Mouse (Mus musculus) layer of hippocampus, adult 18-20 months (tissue): ENCODE data around the gene Hs3st6. TPM values are rescaled to one million over a fixed set of nuclear protein-coding genes. Genes with fewer than 3 reads are reported as not detected.

Experiments
- DNase-seq, 2 experiments: peaks; one replicate each; pipeline ENCODE4 v3.0.0; 2022; ENCODE audit warnings: low spot score in 2 of 2
- total RNA-seq, 2 experiments: library from RNA; stranded (reverse); gene quantifications; 2 replicates each; pipeline ENCODE4 v1.2.3; 2021

Hs3st6 gene
- total RNA-seq, 2 experiments from 2014 or later: 0.35 to 0.38 TPM

DNA sequence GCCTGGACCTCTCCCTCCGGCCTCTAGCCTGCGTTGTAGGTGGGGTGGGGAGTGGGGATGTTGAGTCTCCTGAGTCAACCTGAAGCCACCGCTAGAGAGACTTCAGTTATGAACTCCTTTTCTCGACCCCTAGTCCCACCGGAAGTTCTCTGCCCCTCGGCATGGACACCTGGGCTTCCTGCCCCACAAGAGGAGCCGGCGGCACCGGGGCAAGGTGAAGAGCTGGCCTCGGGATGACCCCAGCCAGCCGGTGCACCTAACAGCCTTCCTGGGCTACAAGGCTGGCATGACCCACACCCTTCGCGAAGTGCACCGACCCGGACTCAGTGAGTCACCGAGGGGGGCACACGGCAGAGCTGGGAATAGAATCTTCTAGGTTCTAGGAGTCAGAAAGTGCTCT lies 24.6 kb upstream of the Hs3st6 start:
- DNase-seq: no peak

DNA sequence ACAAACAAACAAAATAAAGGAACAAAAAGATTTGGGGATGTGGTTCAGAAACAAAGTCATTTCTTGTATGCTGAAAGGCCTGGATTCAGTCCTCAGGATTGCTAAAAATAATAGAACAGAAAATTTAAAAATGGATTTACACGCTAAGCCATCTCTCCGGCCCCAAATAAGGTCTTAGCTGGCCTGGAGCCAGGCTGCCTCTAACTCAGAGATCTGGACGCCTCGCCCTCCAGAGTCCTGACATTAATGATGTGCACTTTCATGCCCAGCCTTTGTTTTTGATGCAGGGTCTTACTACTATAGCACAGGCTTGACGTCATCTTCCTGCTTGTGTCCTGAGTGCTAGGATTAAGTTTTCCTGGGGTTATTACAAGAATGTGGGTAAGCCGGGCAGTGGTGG lies 23.7 kb upstream of the Hs3st6 start:
- no peak for DNase-seq

DNA sequence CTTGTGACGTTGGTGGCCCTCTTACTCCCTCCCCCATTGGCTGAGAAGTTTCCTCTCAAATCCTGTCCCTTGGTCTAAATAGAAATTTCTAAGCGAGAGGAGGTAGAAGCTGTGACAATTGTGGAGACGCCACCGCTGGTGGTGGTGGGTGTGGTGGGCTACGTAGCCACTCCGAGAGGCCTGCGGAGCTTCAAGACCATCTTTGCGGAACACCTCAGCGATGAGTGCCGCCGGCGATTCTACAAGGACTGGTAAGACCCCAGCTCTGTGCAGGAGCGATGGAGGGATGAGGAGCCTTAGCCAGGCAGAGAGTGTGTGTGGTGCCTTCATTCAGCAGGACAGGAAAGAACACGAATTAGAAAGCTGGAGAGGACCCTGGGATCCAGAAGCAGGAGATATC lies 22.0 kb upstream of the Hs3st6 start:
- DNase-seq: no peak

GRCm38 (mm10) chr17:24732233-24732935 lies 20.4 kb upstream of the Hs3st6 start:
- DNase-seq: no peak

DNA sequence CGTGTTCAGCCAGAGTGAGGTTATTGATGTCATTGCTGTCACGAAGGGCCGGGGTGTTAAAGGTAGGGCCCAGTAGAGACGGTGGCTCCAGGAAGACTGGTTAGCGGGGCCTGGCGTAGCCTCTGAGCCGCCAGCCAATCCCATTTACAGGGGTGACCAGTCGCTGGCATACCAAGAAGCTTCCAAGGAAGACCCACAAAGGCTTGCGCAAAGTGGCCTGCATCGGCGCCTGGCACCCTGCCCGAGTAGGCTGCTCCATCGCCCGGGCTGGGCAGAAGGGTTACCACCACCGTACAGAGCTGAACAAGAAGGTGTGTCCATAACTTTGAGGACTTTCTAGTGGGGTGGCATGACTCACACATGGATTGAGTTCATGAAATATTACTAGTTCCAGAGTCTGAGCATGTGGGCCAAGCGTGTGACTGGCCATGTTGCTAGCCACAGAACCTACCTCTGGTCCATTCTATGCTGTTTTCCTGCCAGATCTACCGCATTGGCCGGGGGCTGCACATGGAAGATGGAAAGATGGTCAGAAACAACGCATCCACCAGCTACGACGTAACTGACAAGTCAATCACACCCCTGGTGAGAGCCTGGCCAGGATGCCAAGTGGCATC lies 19.2 kb upstream of the Hs3st6 start:
- DNase-seq: no peak

DNA sequence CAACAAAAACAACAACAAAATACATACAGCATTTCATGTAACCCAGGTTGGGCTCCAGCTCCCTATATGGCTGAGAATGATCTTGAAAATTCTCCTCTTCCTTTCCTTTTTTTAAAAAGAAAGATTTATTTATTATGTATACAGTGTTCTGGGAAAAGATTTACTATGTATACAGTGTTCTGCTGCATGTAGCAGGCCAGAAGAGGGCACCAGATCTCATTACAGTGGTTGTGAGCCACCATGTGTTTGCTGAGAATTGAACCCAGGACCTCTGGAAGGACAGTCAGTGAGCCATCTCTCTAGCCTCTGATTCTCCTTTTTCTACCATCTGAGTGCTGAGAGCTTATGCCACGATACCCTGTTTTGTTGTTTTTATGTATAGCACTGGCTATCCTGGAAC lies 18.3 kb upstream of the Hs3st6 start:
- DNase-seq: no peak

- DNase-seq: no peak
These were observed 17.3 kb upstream of the Hs3st6 start for GRCm38 (mm10) chr17:24735446-24735845.

GRCm38 (mm10) chr17:24736330-24737051 lies 16.3 kb upstream of the Hs3st6 start, which contains the start of gene Msrb1:
Gene Msrb1 (plus strand): TSS chr17:24736642.
- DNase-seq: peak; percentile 89 to 96

DNA sequence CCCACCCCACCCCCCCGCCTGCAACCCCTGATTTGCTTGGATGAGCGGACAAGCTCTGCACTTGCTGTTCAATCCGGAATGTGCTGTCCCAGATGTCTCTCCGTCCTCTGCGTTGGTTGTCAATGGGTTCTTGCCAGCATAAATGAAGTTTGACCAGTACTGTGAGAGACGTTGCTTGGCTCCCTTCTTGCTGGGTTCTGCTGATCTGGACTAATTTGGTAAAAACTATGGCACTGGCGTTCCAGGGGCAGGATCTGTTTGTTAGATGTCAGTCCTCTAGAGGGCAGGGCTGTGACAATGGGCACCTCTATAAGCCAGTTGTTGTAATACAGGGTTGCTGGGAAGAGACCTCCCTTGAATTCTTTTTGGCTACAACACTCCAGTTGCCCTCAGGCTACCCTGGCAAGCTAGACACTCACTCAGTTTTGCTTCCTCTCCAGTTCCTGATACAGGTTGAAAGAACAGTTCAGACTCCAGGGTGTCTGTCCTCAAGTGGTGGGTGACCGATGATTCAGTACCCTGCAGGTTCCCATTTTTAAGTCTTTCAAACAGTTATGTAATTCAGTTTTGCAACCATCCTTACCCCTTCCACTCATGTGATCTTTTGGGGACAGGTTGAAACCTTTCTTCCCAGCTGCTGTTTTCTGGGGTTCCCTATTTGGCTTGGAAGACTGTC lies 15.5 kb upstream of the Hs3st6 start:
- DNase-seq: no peak

DNA sequence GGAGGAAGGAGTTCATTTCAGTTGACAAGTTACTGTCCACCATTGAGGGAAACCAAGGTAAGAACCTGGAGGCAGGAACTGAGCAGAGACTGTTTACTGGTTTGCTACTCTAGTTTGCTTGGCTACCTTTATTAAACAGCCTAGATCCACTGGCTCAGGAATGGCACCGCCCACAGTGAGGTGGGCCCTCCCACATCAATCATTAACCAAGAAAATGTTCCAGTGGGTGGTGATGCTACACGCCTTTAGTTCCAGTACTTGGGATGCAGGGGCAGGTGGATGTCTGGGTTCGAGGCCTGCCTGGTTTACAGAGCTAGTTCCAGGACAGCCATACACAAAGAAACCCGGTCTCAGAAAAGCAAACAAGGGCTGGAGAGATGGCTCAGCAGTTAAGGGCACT lies 14.6 kb upstream of the Hs3st6 start:
- DNase-seq: no peak

DNA sequence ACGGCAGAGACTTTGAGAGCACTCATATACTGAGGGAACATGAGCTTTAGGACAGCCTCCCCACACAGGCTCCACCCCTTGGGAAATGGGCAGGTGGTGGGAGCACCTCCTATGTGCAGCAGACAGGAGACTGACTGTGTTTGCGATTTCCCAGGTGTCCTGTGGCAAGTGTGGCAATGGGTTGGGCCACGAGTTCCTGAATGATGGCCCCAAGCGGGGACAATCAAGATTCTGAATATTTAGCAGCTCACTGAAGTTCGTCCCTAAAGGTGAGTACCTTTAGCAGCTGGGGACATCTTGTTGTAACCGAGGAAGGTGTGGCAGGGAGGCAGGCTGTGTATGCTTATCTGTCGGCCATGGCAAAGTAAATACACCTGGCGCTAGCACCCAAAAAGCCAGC lies 12.9 kb upstream of the Hs3st6 start:
- no peak for DNase-seq

DNA sequence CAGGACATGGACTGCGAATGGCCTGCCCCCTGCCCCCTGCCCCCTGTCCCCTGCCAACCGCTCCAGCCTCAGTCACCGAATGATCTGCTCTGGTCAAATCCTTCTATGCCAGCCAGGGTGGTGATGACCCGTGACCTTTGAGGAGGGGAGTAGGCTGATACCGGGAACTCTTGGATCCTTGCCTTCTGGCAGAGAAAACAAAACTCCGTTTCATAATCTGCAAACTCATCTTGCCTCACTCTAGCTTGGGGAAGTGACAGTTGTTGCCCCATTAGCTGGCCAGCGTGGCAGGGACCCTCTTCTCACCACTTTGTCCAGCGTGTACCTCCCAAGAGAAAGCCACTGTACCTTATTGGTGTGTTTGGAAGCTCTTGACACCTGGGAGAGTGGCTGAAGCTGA lies 10.5 kb upstream of the Hs3st6 start:
- DNase-seq: no peak

DNA sequence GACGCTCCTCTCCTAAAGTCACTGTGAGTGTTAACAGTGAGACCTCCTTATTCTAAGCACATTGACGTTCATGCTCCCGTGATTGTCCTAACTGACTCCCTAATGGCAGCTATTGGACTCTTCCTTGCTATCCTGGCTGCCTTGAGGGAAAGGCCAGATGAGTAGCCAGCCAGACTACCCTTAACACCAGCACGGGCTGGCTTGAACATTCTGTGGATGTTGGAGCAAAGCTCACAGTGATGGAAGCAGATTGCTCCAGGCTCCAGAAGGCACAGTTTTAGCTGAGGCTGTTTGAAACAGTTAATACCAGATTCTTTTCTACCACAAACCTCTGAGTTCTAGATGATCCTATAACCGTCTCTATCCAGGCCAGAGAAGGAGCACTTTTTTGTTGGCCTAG lies 8.9 kb upstream of the Hs3st6 start:
- DNase-seq: no peak

DNA sequence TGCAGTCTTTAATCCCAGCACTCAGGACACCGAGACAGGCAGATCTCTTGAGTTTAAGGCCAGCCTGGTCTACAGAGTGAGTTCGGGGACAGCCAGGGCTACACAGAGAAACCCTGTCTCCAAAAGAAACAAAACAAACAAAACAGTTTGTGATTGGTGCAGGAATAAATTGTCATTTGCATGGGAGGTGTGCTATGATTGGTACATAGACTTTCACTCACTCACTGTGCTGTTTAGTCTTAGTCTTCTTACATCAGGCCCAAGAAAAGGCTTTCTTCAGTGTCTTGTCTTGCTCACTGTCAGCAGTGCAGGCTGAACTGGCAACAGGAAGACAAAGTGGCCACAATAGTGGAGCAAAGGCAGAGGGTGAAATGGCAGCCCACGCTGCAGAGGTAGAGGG lies 8.4 kb upstream of the Hs3st6 start:
- DNase-seq: no peak

DNA sequence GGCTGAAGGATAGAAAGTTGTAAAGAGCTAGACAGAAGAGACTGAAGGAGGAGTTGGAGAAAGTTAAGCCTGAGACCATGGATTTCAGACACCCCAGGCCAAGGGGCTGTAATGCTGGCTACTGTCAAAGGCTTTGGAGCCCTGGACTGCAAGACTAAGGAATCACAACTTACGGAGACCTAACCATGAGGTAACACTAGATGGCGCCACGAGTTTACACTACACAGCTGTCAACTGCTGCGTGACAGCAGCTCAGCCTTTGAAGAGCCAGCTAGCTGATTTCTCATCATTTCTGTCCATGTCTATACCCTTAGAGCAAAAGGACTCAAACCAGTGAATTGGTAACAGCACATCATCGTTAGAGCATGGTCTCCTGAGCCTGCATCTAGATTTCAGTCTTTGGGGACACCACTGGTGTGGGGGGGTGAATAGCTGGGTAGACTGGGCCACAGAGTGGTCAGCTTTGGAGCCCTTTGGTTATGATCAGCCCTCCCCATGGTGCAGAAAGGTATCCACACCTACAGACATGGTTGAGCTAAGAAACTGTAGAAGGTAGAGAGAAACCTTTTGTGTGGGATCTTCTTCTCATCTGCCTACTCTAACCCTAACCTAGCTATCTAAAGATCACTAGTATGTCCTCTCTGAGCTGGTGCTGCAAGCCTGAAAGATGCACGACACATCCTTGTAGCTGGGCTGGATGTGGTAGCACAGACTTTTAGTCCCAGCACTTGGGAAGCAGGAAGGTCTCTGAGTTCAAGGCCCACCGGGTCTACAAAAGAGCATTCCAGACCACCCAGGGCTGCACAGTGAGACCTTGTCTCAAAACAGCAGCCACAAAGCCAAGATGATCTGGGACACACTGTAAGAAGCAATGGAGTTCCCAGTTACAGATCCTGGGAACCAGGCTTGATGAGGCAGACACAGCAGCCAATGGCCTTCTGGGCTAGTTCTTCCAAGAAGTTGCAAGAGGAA lies 7.0 kb upstream of the Hs3st6 start:
- DNase-seq: peak; percentile 73 to 93

DNA sequence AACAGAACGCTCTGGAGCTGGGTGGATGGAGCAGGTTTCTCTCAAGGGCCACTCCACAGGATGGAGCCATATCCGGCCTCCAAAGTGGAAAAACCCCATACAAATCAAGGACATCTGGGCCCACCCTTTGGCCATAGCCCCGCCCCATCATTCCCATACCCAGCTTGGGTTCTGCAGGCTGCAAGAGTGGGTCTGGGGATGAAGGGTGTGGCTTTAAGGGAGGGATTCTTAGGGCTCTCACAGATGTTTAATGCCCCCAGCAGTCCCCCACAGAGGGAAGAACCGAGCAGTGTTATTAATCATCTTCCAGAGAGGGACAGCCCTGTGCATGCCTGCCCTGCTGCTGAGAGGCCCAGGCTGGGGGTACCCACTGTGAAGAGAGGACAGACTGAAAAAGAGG lies 5.8 kb upstream of the Hs3st6 start:
- DNase-seq: no peak

DNA sequence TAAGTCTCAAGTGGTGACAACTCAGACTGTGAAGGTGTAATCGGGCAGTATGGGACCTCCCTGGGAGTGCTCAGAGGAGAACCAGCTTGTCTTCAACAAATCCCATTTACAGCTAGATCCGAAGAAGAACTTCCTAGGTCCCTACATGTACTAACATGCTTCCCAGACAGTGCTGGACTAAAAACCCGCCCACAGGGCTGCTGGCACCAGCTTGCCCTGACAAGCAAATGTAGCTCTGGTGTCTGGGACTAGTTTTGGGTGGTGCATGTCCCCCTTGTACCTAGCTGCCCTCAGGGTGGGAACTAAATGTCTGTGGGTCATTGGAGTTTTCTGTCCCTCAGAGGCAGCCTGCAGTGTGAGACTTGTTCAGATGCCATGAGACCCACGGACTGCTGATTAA lies 1.3 kb upstream of the Hs3st6 start:
- DNase-seq: no peak

DNA sequence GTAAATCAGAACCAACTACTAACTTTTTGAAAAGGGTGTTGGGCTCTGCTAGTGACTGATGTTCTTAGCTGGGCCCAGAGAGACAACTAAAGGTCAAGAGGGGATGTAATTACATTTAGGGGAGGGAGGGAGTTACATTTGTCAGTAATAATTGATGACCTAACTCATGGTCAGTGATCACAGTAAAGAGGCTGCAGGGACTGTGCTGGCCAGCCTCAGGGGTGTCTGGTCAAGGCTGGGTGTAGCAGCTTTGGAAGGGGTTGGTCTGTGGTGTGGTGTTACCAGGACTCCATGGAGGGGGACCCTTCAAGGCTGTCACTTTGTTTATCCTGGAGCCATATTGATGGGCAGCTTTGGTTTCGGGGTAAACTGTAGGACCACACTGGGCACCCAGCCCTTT lies 4.6 kb downstream of the Hs3st6 start:
- DNase-seq: no peak

DNA sequence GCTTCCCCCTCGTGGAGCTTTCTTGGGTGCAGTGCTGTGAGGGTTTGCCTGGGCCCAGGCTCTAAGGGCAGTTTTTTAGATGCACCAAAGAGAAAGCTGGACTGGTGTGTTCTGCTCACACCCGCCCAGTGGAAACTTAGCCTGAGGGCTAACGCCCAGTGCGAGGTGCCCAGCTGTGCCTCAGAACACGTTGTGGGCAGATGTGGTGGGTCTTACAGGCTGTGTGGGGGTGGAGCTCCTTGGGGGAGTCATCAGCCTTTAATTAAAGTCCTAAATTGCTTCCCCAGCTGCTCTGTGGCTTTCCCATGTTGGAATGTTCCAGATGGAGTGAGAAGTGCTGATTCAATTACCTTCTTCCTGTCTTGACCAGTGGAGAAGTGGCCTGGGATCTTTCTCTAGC lies 8.3 kb downstream of the Hs3st6 start:
- DNase-seq: no peak

DNA sequence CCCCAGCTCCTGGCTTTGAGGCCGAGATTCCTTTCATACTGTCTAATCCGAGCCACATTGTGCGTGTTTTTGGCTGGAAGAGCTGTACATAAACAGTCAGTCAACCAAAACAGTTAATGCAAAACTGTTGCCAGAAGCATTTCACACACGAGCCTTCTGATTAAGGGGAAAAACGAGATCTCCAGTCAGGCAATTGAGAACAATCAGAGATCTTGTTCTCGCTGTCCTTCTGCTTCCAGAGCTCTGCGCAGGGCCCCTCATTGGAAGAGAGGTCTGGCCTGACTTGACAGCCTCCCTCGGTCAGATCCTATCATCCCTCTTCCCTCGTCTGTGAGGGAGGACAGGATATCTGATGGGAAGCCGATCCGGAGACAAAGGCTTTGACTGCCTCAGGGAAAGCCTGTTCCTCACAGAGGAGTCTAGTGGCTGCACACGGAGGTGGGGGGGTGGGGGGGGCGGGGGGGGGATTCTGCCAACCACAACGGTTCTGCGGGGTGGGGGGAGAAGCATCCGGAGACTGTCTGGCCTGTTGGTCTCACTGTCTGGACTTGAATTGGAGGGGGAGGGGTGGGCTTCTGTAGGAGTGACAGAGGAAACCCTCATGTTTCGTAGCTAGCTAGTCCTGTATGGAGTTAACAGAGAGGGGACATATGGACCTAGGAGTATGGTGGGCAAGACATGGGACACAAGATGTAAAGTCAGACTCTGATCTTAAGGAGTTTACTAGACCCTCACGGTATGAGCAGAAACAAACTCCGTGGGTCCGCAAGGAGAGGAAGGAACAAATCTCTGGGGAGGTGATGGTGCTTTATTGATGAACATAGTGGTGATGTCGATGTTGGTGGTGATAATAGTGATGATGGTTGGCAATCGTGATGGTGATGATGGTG lies 12.5 kb downstream of the Hs3st6 start:
- DNase-seq: no peak
